Mouse (Mus musculus): Measurements from ENCODE around the gene Smlr1. TPM values are rescaled to one million over a fixed set of nuclear protein-coding genes. Genes with fewer than 3 reads are reported as not detected.
A peak's percentile ranks its signal among the peaks of the same experiment; 100 is the strongest.

Smlr1 gene
- total RNA-seq, 2 experiments from 2014 or later: not detected

DNA sequence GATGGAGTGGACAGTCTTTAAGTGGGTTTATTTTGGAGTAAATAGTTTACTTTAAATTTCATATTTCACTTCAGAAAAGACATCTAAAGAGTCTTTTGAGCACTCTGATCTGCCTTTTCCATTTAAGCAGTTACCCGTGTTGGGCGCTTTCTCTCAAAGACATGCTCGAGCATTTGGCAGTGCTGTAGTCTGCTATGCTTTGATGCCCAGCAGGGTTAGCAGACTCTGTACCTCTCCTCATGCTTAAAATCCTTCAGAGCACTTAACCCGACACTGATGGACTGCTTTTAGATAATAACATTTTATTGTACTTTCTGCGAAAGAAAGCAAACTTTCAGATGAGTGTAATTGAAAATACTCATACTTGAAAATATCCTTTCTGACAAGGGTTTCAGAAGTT is 32.8 kb downstream of the Smlr1 start:
- intact Hi-C loops (cut with DNase I): no loop called here
- no peak for DNase-seq

DNA sequence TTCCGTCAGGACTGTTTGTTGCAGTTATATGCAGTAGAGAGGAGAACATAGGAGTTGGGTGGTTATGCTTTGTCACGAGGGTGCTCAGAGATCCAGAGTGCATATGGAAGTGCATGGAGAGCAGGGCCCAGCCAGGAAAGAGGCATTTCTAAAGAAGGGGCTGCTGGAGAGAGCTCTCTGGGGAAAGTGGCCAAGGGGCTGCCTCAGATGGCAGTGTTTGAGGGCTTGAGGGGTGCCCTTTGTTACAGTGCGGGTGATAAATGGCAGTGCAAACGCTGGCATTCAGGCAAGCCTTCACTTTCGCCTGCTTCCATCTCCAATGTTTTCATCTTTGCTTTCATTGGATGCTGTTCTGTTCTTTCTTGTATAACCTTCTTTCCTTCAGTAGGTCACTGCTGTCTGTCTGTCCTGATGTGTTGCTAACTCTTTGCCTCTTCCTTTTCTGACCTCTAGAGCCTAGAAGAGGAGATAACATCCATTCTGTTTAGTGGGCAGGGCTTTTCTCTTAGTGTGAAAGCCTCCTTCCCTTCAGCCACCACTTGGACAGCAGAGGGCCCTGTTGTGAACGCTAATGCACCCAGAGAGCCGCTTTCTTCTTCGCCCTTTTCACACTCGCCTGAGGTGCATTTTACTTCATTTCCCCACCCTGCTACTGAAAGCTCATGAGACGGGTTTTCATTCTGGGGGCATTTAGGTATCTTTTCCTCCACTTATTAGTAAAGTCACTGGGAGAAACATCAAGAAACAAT is 36.6 kb downstream of the Smlr1 start:
- DNase-seq: no peak
- intact Hi-C loops (cut with DNase I): no loop called here

DNA sequence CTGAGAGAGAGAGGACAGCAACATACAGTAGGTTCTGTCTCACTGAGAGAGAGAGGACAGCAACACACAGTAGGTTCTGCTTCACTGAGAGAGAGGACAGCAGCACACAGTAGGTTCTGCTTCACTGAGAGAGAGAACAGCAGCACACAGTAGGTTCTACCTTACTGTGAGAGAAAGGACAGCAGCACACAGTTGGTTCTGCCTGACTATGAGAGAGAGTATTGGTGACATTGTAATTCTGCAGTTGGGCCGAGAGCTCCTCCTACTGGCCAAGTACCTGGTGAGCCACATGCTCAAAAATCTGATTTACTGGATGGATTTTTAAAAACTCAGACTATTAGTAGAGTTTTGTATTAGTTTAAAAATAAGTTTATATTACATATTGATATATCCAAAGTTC is 47.6 kb downstream of the Smlr1 start:
- intact Hi-C loops (cut with DNase I): loop anchor here (1.0 to 5.0 kb wide), 3 partner anchors 51 to 220 kb away; partner anchors contain the start of gene Epb41l2
- peak; percentile 73 to 84 for DNase-seq

GRCm38 (mm10) chr10:25482791-25483190 is 53.3 kb downstream of the Smlr1 start:
- intact Hi-C loops (cut with DNase I): no loop called here

DNA sequence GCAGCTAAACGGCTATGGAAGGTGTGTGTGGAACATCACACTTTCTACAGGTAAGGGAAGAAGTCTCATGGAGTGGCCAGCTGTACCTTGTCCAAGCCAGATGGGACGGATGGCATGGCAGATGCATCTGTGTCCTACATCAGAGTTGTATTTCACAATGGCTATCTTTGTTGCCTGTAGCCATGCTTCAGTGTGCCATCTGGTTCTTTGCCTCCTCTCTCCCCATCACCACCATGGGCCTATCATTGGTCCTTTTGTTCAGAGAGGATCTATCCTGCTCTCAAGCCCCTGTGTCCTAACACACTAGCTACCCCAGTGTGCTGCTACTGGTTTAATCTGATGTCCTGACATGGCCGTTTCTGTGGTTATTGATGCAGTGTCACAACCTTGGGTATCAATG is 56.4 kb downstream of the Smlr1 start:
- DNase-seq: no peak
- intact Hi-C loops (cut with DNase I): no loop called here

More at GRCm38 (mm10) chr10:25482791-25483190, 53.3 kb downstream of the Smlr1 start:
- DNase-seq: no peak

Other genes with a start within 250 kb of the Smlr1 start
- 10 to 100 TPM; 53.2 to 68.6 TPM for gene Akap7, start 228.4 kb downstream of the Smlr1 start, total RNA-seq (2021)
- gene Epb41l2, start 176.5 kb downstream of the Smlr1 start, total RNA-seq (2021): 10 to 100 TPM; 42.0 to 55.8 TPM